Mouse (Mus musculus) brain, embryonic 14.5 days (tissue): Measurements from ENCODE around the gene Clta.

ENCODE experiments used
- CTCF ChIP-seq: fragments of 200-500 bp; IDR thresholded peaks from 2 replicates; pipeline ENCODE4 v1.5.1; 2012; ENCODE audit warnings: inconsistent platforms, mild to moderate bottlenecking, moderate library complexity, borderline replicate concordance; ENCODE audit not compliant: insufficient read depth, insufficient read length; ENCODE audit errors: extremely low read depth
- POLR2A ChIP-seq: fragments of 200-500 bp; IDR thresholded peaks from 2 replicates; pipeline ENCODE4 v1.6.1; 2012; ENCODE audit warnings: mild to moderate bottlenecking, inconsistent platforms, borderline replicate concordance; ENCODE audit not compliant: poor library complexity, insufficient read depth, insufficient read length, severe bottlenecking; ENCODE audit errors: extremely low read depth

DNA sequence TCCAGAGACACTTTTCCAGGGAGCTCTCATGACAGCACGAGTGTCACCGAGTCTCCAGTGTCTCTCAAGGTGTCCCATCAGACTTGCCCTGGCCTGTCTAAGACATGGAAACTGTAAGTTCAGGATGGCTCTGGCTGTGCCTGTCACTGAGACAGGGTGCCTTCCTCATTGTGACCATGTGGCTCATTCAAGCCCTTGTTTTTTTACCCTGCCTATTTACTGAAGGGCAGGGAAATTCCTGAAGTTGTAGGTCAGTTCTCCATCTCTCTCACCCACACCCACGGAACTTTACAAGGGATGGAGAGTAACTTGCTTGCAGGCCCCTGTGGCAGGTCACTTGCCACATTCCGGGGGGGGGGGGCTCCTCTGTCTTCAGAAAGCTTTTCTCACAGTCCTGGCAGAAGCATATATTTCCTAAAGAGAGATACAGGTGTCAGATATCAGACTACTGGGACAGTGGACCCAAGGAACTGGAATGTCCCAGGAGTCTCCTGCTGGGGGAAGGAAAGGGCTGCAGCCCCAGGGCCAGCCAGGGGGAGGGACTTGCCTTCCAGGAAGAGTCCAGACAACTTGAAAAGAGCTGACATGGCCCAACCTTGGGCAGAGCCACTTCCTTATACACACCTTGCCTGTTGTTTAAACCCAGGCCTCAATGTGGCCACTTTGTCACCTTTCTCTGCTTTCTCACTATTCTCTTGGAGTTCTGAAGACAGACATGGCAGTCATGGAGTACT, 39.1 kb upstream of the Clta start:
- TF ChIP-seq CTCF (no peak), POLR2A (no peak)
